In the genomic region with DNA sequence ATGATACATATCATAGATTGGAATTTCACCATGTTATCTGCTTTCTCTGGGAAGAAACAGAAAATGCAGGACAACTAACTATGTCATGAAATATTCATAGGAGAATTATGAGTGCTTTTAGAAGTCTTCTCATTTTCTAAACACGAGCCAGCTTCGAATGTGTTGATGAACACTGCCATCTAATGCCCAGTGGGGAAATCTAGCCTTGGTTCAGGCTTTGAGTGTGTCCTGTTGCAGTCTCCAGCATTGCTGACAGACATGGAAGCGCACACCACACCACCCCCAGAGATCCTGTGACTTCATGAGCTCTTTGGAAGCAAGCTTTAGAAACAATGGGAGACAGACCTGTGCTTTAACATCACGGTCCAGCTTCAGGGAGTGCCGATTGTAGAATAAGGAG, we compare ENCODE assay signal across 9 mouse cellular contexts.
DNase-seq lines count a peak whose midpoint lies in the region; ATAC-seq and TF ChIP-seq lines count a peak whose summit lies in the region.
"Had no signal": no experiment of that assay in that cellular context is flagged by ENCODE, and none has a peak within 500 bp of the region (broad histone marks: within the 10 kb centered on the region; RNA-seq: fewer than 3 reads in every experiment).

No protein-coding gene starts in this region.

- no peaks in the 10 kb centered on the region for H3K36me3 ChIP-seq in liver, embryonic 12.5 days
- H3K36me3 ChIP-seq: liver, embryonic 13.5 days had no signal

- H3K9ac ChIP-seq in liver, embryonic 12.5 days: no peak overlapping the region
- H3K9ac ChIP-seq: liver, embryonic 13.5 days had no signal

- H3K9me3 ChIP-seq in liver, embryonic 12.5 days (replicated peaks): no peaks in the 10 kb centered on the region
- H3K9me3 ChIP-seq: liver, embryonic 13.5 days had no signal

- intact Hi-C loops in left cerebral cortex, postnatal 10 days (cut with DNase I): loop anchor here (5.0 kb wide), 1 partner anchor 56 kb away; no protein-coding TSS in a partner anchor

- H3K4me1 ChIP-seq in liver, embryonic 12.5 days: no peaks in the 10 kb centered on the region
- no peaks in the 10 kb centered on the region; the same call in 1 of the 2 replicates for H3K4me1 ChIP-seq in cortical plate, adult 2 months (ENCODE audit: control insufficient read depth, insufficient read depth, low read length)
- H3K4me1 ChIP-seq: liver, embryonic 13.5 days had no signal

- no peak for TF ChIP-seq POLR2A in cortical plate, adult 2 months (IDR thresholded peaks at IDR 0.05; ENCODE audit: extremely low read depth, insufficient read depth, low read length)

- peak; percentile 79 for TF ChIP-seq CTCF in cortical plate, adult 2 months (IDR thresholded peaks at IDR 0.05; ENCODE audit: extremely low read depth, insufficient read depth, low read length)

- no peak overlapping the region for H3K4me2 ChIP-seq in liver, embryonic 12.5 days
- H3K4me2 ChIP-seq: liver, embryonic 13.5 days had no signal

- H3K4me3 ChIP-seq in liver, embryonic 12.5 days: no peak overlapping the region
- H3K4me3 ChIP-seq in cortical plate, adult 2 months (ENCODE audit: insufficient read depth, low read length): no peak overlapping the region
- H3K4me3 ChIP-seq: liver, embryonic 13.5 days had no signal

- peak; percentile 13 for DNase-seq in liver
- peak; percentile 14 for DNase-seq in hindlimb bud, embryonic 11.5 days (ENCODE audit: extremely low spot score, low read depth, low spot score)
- peak; percentile 37 to 68 for DNase-seq in left cerebral cortex, postnatal 10 days (ENCODE audit: extremely low spot score in 1 of 2, low spot score in 2 of 2)
- peak; percentile 1 for DNase-seq in retina, adult 2 months (ENCODE audit: low read depth, low spot score)
- no peak for DNase-seq in urinary bladder, adult 18-20 months (ENCODE audit: low spot score in 2 of 2)
- DNase-seq in B cell, adult 2 months: no peak
- DNase-seq: liver, embryonic 13.5 days had no signal

- H3K27ac ChIP-seq in liver, embryonic 12.5 days: no peak overlapping the region
- no peak overlapping the region for H3K27ac ChIP-seq in cortical plate, adult 2 months (ENCODE audit: insufficient read depth, low read length)
- H3K27ac ChIP-seq: liver, embryonic 13.5 days had no signal

- WGBS in liver, embryonic 12.5 days (ENCODE audit: insufficient replicate concordance): 43% methylated on average over 5 of the region's 5 CpGs

- ATAC-seq in liver, embryonic 12.5 days: no peak

- H3K27me3 ChIP-seq in liver, embryonic 12.5 days (replicated peaks): no peaks in the 10 kb centered on the region
- H3K27me3 ChIP-seq: liver, embryonic 13.5 days had no signal

Comparison
In these comparisons a context has a peak if more than half of its experiments do, and no peak if none do; other contexts are left out.
1. DNase-seq: peak in liver (single experiment), hindlimb bud, embryonic 11.5 days (single experiment), left cerebral cortex, postnatal 10 days (2 of 2) and retina, adult 2 months (single experiment); none in urinary bladder, adult 18-20 months (0 of 2) and B cell, adult 2 months (0 of 2).